Mouse (Mus musculus): Measurements from ENCODE around the gene Hoxa1. TPM values are rescaled to one million over a fixed set of nuclear protein-coding genes. Genes with fewer than 3 reads are reported as not detected.

Gene Hoxa1
- polyA plus RNA-seq, 1 experiment from 2014 or later: not detected

GRCm38 (mm10) chr6:52177061-52177735 is 19.1 kb upstream of the Hoxa1 start, which contains the start of gene 5730596B20Rik:
Gene 5730596B20Rik (plus strand): TSS chr6:52177498.
- no peak within 1 kb of the TSS for H3K9ac ChIP-seq (ENCODE audit: low read length)
- peaks cover 98% of the 10 kb centered on the region for H3K27me3 ChIP-seq (replicated peaks; ENCODE audit: control insufficient read depth, insufficient read depth, low read length)
- ATAC-seq: no peak
- no peaks in the 10 kb centered on the region for H3K4me1 ChIP-seq (ENCODE audit: control insufficient read depth, insufficient read depth, low read length)
- H3K4me2 ChIP-seq (ENCODE audit: low read length): no peak within 1 kb of the TSS
- no peak within 1 kb of the TSS for H3K4me3 ChIP-seq (ENCODE audit: low read depth, low read length)
- no peaks in the 10 kb centered on the region for H3K9me3 ChIP-seq (replicated peaks; ENCODE audit: control insufficient read depth, low read length)
- DNase-seq (ENCODE audit: low spot score): no peak
- no peak within 1 kb of the TSS for H3K27ac ChIP-seq (ENCODE audit: low read depth, low read length)
- H3K36me3 ChIP-seq (ENCODE audit: control insufficient read depth, insufficient read depth, low read length): no peaks in the 10 kb centered on the region
- under 1% methylated on average over 36 of the region's 36 CpGs for WGBS

GRCm38 (mm10) chr6:52176391-52176790 is 18.3 kb upstream of the Hoxa1 start:
- Histone ChIP-seq H3K4me3 (ENCODE audit: low read depth, low read length) (no peak overlapping the region), H3K4me2 (ENCODE audit: low read length) (no peak overlapping the region), H3K27ac (ENCODE audit: low read depth, low read length) (no peak overlapping the region), H3K36me3 (ENCODE audit: control insufficient read depth, insufficient read depth, low read length) (no peaks in the 10 kb centered on the region), H3K9ac (ENCODE audit: low read length) (no peak overlapping the region), H3K9me3 (replicated peaks; ENCODE audit: control insufficient read depth, low read length) (no peaks in the 10 kb centered on the region), H3K4me1 (ENCODE audit: control insufficient read depth, insufficient read depth, low read length) (no peaks in the 10 kb centered on the region), H3K27me3 (replicated peaks; ENCODE audit: control insufficient read depth, insufficient read depth, low read length) (peaks cover 98% of the 10 kb centered on the region)
- ATAC-seq (no peak), DNase-seq (ENCODE audit: low spot score) (no peak)
- under 1% methylated on average over 6 of the region's 6 CpGs for WGBS

GRCm38 (mm10) chr6:52175864-52176263 is 17.7 kb upstream of the Hoxa1 start:
- no peak overlapping the region for H3K4me2 ChIP-seq (ENCODE audit: low read length)
- DNase-seq (ENCODE audit: low spot score): no peak
- H3K9ac ChIP-seq (ENCODE audit: low read length): no peak overlapping the region
- WGBS: 0% methylated on average over 13 of the region's 35 CpGs
- H3K27me3 ChIP-seq (replicated peaks; ENCODE audit: control insufficient read depth, insufficient read depth, low read length): peaks cover 98% of the 10 kb centered on the region
- H3K9me3 ChIP-seq (replicated peaks; ENCODE audit: control insufficient read depth, low read length): no peaks in the 10 kb centered on the region
- ATAC-seq: no peak
- H3K36me3 ChIP-seq (ENCODE audit: control insufficient read depth, insufficient read depth, low read length): no peaks in the 10 kb centered on the region
- H3K27ac ChIP-seq (ENCODE audit: low read depth, low read length): no peak overlapping the region
- no peaks in the 10 kb centered on the region for H3K4me1 ChIP-seq (ENCODE audit: control insufficient read depth, insufficient read depth, low read length)
- H3K4me3 ChIP-seq (ENCODE audit: low read depth, low read length): no peak overlapping the region

GRCm38 (mm10) chr6:52174968-52175751 is 17.0 kb upstream of the Hoxa1 start:
- DNase-seq (ENCODE audit: low spot score) (no peak), ATAC-seq (no peak)
- H3K9ac ChIP-seq (ENCODE audit: low read length): no peak overlapping the region
- peaks cover 98% of the 10 kb centered on the region for H3K27me3 ChIP-seq (replicated peaks; ENCODE audit: control insufficient read depth, insufficient read depth, low read length)
- no peak overlapping the region for H3K4me3 ChIP-seq (ENCODE audit: low read depth, low read length)
- no peaks in the 10 kb centered on the region for H3K4me1 ChIP-seq (ENCODE audit: control insufficient read depth, insufficient read depth, low read length)
- H3K36me3 ChIP-seq (ENCODE audit: control insufficient read depth, insufficient read depth, low read length): no peaks in the 10 kb centered on the region
- under 1% methylated on average over 28 of the region's 41 CpGs for WGBS
- no peak overlapping the region for H3K4me2 ChIP-seq (ENCODE audit: low read length)
- H3K27ac ChIP-seq (ENCODE audit: low read depth, low read length): no peak overlapping the region
- no peaks in the 10 kb centered on the region for H3K9me3 ChIP-seq (replicated peaks; ENCODE audit: control insufficient read depth, low read length)

GRCm38 (mm10) chr6:52173648-52174047 is 15.5 kb upstream of the Hoxa1 start:
- H3K4me3 ChIP-seq (ENCODE audit: low read depth, low read length): no peak overlapping the region
- WGBS: 3% methylated on average over 4 of the region's 4 CpGs
- no peak overlapping the region for H3K27ac ChIP-seq (ENCODE audit: low read depth, low read length)
- H3K27me3 ChIP-seq (replicated peaks; ENCODE audit: control insufficient read depth, insufficient read depth, low read length): peaks cover 96% of the 10 kb centered on the region
- ATAC-seq (no peak), DNase-seq (ENCODE audit: low spot score) (no peak)
- H3K9ac ChIP-seq (ENCODE audit: low read length): no peak overlapping the region
- no peaks in the 10 kb centered on the region for H3K9me3 ChIP-seq (replicated peaks; ENCODE audit: control insufficient read depth, low read length)
- H3K4me2 ChIP-seq (ENCODE audit: low read length): no peak overlapping the region
- no peaks in the 10 kb centered on the region for H3K4me1 ChIP-seq (ENCODE audit: control insufficient read depth, insufficient read depth, low read length)
- no peaks in the 10 kb centered on the region for H3K36me3 ChIP-seq (ENCODE audit: control insufficient read depth, insufficient read depth, low read length)

GRCm38 (mm10) chr6:52172501-52172900 is 14.4 kb upstream of the Hoxa1 start:
- Histone ChIP-seq H3K27ac (ENCODE audit: low read depth, low read length) (no peak overlapping the region), H3K4me2 (ENCODE audit: low read length) (peak overlapping the region; percentile 31), H3K36me3 (ENCODE audit: control insufficient read depth, insufficient read depth, low read length) (no peaks in the 10 kb centered on the region), H3K27me3 (replicated peaks; ENCODE audit: control insufficient read depth, insufficient read depth, low read length) (peaks cover 96% of the 10 kb centered on the region), H3K9ac (ENCODE audit: low read length) (no peak overlapping the region), H3K4me3 (ENCODE audit: low read depth, low read length) (no peak overlapping the region), H3K4me1 (ENCODE audit: control insufficient read depth, insufficient read depth, low read length) (no peaks in the 10 kb centered on the region), H3K9me3 (replicated peaks; ENCODE audit: control insufficient read depth, low read length) (no peaks in the 10 kb centered on the region)
- peak; percentile 46 for DNase-seq (ENCODE audit: low spot score)
- under 1% methylated on average over 35 of the region's 35 CpGs for WGBS
- ATAC-seq: peak; percentile 42; the same call in 1 of the 2 replicates

- ATAC-seq: no peak
- Histone ChIP-seq H3K27me3 (replicated peaks; ENCODE audit: control insufficient read depth, insufficient read depth, low read length) (peaks cover 96% of the 10 kb centered on the region), H3K4me1 (ENCODE audit: control insufficient read depth, insufficient read depth, low read length) (no peaks in the 10 kb centered on the region), H3K36me3 (ENCODE audit: control insufficient read depth, insufficient read depth, low read length) (no peaks in the 10 kb centered on the region), H3K4me2 (ENCODE audit: low read length) (no peak overlapping the region), H3K9ac (ENCODE audit: low read length) (no peak overlapping the region), H3K27ac (ENCODE audit: low read depth, low read length) (no peak overlapping the region), H3K4me3 (ENCODE audit: low read depth, low read length) (no peak overlapping the region), H3K9me3 (replicated peaks; ENCODE audit: control insufficient read depth, low read length) (no peaks in the 10 kb centered on the region)
- 1% methylated on average over 7 of the region's 7 CpGs for WGBS
- DNase-seq (ENCODE audit: low spot score): no peak
Observed at GRCm38 (mm10) chr6:52171938-52172337, 13.8 kb upstream of the Hoxa1 start.

- no peaks in the 10 kb centered on the region for H3K4me1 ChIP-seq (ENCODE audit: control insufficient read depth, insufficient read depth, low read length)
- H3K4me2 ChIP-seq (ENCODE audit: low read length): no peak overlapping the region
- DNase-seq (ENCODE audit: low spot score) (no peak), ATAC-seq (no peak)
- H3K36me3 ChIP-seq (ENCODE audit: control insufficient read depth, insufficient read depth, low read length): no peaks in the 10 kb centered on the region
- peaks cover 96% of the 10 kb centered on the region for H3K27me3 ChIP-seq (replicated peaks; ENCODE audit: control insufficient read depth, insufficient read depth, low read length)
- no peak overlapping the region for H3K9ac ChIP-seq (ENCODE audit: low read length)
- no peaks in the 10 kb centered on the region for H3K9me3 ChIP-seq (replicated peaks; ENCODE audit: control insufficient read depth, low read length)
- 0% methylated on average over 4 of the region's 4 CpGs for WGBS
- H3K4me3 ChIP-seq (ENCODE audit: low read depth, low read length): no peak overlapping the region
- no peak overlapping the region for H3K27ac ChIP-seq (ENCODE audit: low read depth, low read length)
Observed at GRCm38 (mm10) chr6:52171331-52171730, 13.2 kb upstream of the Hoxa1 start.

GRCm38 (mm10) chr6:52170898-52171223 is 12.7 kb upstream of the Hoxa1 start:
- Histone ChIP-seq H3K9ac (ENCODE audit: low read length) (no peak overlapping the region), H3K4me3 (ENCODE audit: low read depth, low read length) (no peak overlapping the region), H3K27me3 (replicated peaks; ENCODE audit: control insufficient read depth, insufficient read depth, low read length) (peaks cover 96% of the 10 kb centered on the region), H3K27ac (ENCODE audit: low read depth, low read length) (no peak overlapping the region), H3K4me1 (ENCODE audit: control insufficient read depth, insufficient read depth, low read length) (no peaks in the 10 kb centered on the region), H3K4me2 (ENCODE audit: low read length) (no peak overlapping the region), H3K36me3 (ENCODE audit: control insufficient read depth, insufficient read depth, low read length) (no peaks in the 10 kb centered on the region), H3K9me3 (replicated peaks; ENCODE audit: control insufficient read depth, low read length) (no peaks in the 10 kb centered on the region)
- no peak for ATAC-seq
- WGBS: 2% methylated on average over 5 of the region's 5 CpGs
- no peak for DNase-seq (ENCODE audit: low spot score)

Measured in forebrain, embryonic 14.5 days (tissue).